Mouse (Mus musculus) stomach, embryonic 14.5 days (tissue): ENCODE measurements at regions not wholly inside any gene's neighbourhood (a gene's known extent, or its start where the extent isn't known, plus 50 kb on each side); places are given as distances from the start of the nearest gene placed in this dataset.

Experiments
- ATAC-seq: fragments of 200-750 bp; cut with Nextera tagmentation; 2 replicates; pipeline ENCODE4 v1.8.0; 2017; ENCODE audit warnings: low read depth, moderate TSS enrichment; ENCODE audit not compliant: insufficient number of reproducible peaks, insufficient read depth, low FRiP score
- H3K27ac ChIP-seq: fragments of 300-500 bp; sonication (generic); 2 replicates; pipeline ENCODE4 v1.5.1; 2014; ENCODE audit warnings: mild to moderate bottlenecking, low read length, moderate library complexity, mixed read lengths
- H3K27me3 ChIP-seq: fragments of 300-500 bp; sonication (generic); 2 replicates; pipeline ENCODE4 v1.6.1; 2014; ENCODE audit warnings: low read length, control low read depth, mixed read lengths; ENCODE audit not compliant: control insufficient read depth, insufficient read depth
- H3K36me3 ChIP-seq: fragments of 300-500 bp; sonication (generic); 2 replicates; pipeline ENCODE4 v1.6.1; 2014; ENCODE audit warnings: mild to moderate bottlenecking, control low read depth, low read length, moderate library complexity, mixed read lengths; ENCODE audit not compliant: control insufficient read depth, insufficient read depth
- H3K4me1 ChIP-seq: fragments of 300-500 bp; sonication (generic); 2 replicates; pipeline ENCODE4 v1.6.1; 2014; ENCODE audit warnings: low read length, control low read depth, mixed read lengths; ENCODE audit not compliant: control insufficient read depth, insufficient read depth
- H3K4me2 ChIP-seq: fragments of 300-500 bp; sonication (generic); replicated peaks from 2 replicates; pipeline ENCODE4 v1.6.1; 2014; ENCODE audit warnings: low read depth, low read length, control low read depth
- H3K4me3 ChIP-seq: fragments of 300-500 bp; sonication (generic); 2 replicates; pipeline ENCODE4 v1.5.1; 2014; ENCODE audit warnings: low read depth, low read length, control low read depth
- H3K9ac ChIP-seq: fragments of 300-500 bp; sonication (generic); replicated peaks from 2 replicates; pipeline ENCODE4 v1.6.1; 2014; ENCODE audit warnings: low read depth, mild to moderate bottlenecking, control low read depth, low read length, moderate library complexity, mixed read lengths
- H3K9me3 ChIP-seq: fragments of 300-500 bp; sonication (generic); 2 replicates; pipeline ENCODE4 v1.6.1; 2016; ENCODE audit warnings: low read depth, low read length, control low read depth; ENCODE audit not compliant: control insufficient read depth
- WGBS: fragments of 180-500 bp; shearing (Covaris S2); extraction: QIAGEN DNeasy Blood & Tissue Kit; methylation state at CpG from one replicate; pipeline ENCODE4 v1.1.7; 2014; 5-methylcytosine and 5-hydroxymethylcytosine counted together

- Histone ChIP-seq H3K4me1 (no peaks in the 10 kb centered on the region), H3K27me3 (no peaks in the 10 kb centered on the region), H3K4me3 (no peak overlapping the region), H3K27ac (no peak overlapping the region), H3K4me2 (no peak overlapping the region), H3K9me3 (no peaks in the 10 kb centered on the region), H3K36me3 (no peaks in the 10 kb centered on the region), H3K9ac (no peak overlapping the region)
- ATAC-seq = no peak
- whole genome bisulfite sequencing = 82% methylated on average over 4 of the region's 4 CpGs
Observed at GRCm38 (mm10) chr1:186314180-186314579, 197.1 kb upstream of the Lyplal1 start.

- Histone ChIP-seq H3K4me1 (no peaks in the 10 kb centered on the region), H3K27ac (no peak overlapping the region), H3K4me2 (no peak overlapping the region), H3K9ac (no peak overlapping the region), H3K27me3 (no peaks in the 10 kb centered on the region), H3K36me3 (no peaks in the 10 kb centered on the region), H3K9me3 (no peaks in the 10 kb centered on the region), H3K4me3 (no peak overlapping the region)
- ATAC-seq = no peak
- WGBS = 92% methylated on average over 9 of the region's 9 CpGs
Observed at GRCm38 (mm10) chr1:186312698-186313097, 195.6 kb upstream of the Lyplal1 start.

GRCm38 (mm10) chr1:186312008-186312407 lies 194.9 kb upstream of the Lyplal1 start:
- no peak for ATAC-seq
- H3K27me3 ChIP-seq = no peaks in the 10 kb centered on the region
- H3K4me1 ChIP-seq = no peaks in the 10 kb centered on the region
- H3K27ac ChIP-seq = no peak overlapping the region
- no peak overlapping the region for H3K4me2 ChIP-seq
- H3K9me3 ChIP-seq = no peaks in the 10 kb centered on the region
- no peaks in the 10 kb centered on the region for H3K36me3 ChIP-seq
- no peak overlapping the region for H3K4me3 ChIP-seq
- no peak overlapping the region for H3K9ac ChIP-seq
- WGBS = 67% methylated on average over 7 of the region's 7 CpGs

GRCm38 (mm10) chr1:186307627-186308026 lies 190.5 kb upstream of the Lyplal1 start:
- no peaks in the 10 kb centered on the region for H3K9me3 ChIP-seq
- no peak overlapping the region for H3K4me2 ChIP-seq
- no peak for ATAC-seq
- no peaks in the 10 kb centered on the region for H3K36me3 ChIP-seq
- WGBS = 75% methylated on average over 6 of the region's 6 CpGs
- no peak overlapping the region for H3K27ac ChIP-seq
- no peak overlapping the region for H3K4me3 ChIP-seq
- no peak overlapping the region for H3K9ac ChIP-seq
- no peaks in the 10 kb centered on the region for H3K4me1 ChIP-seq
- no peaks in the 10 kb centered on the region for H3K27me3 ChIP-seq

GRCm38 (mm10) chr1:186297464-186297863 lies 180.4 kb upstream of the Lyplal1 start:
- Histone ChIP-seq H3K4me2 (no peak overlapping the region), H3K4me3 (no peak overlapping the region), H3K9me3 (no peaks in the 10 kb centered on the region), H3K9ac (no peak overlapping the region), H3K27me3 (no peaks in the 10 kb centered on the region), H3K27ac (no peak overlapping the region), H3K4me1 (no peaks in the 10 kb centered on the region), H3K36me3 (no peaks in the 10 kb centered on the region)
- ATAC-seq = no peak
- 76% methylated on average over 7 of the region's 7 CpGs for WGBS

GRCm38 (mm10) chr1:186295201-186295600 lies 178.1 kb upstream of the Lyplal1 start:
- no peaks in the 10 kb centered on the region for H3K36me3 ChIP-seq
- no peaks in the 10 kb centered on the region for H3K27me3 ChIP-seq
- H3K4me2 ChIP-seq = no peak overlapping the region
- WGBS = 52% methylated on average over 2 of the region's 2 CpGs
- no peak overlapping the region for H3K9ac ChIP-seq
- no peak for ATAC-seq
- H3K9me3 ChIP-seq = no peaks in the 10 kb centered on the region
- no peak overlapping the region for H3K27ac ChIP-seq
- H3K4me3 ChIP-seq = no peak overlapping the region
- H3K4me1 ChIP-seq = no peaks in the 10 kb centered on the region

- Histone ChIP-seq H3K4me1 (no peaks in the 10 kb centered on the region), H3K9ac (no peak overlapping the region), H3K36me3 (no peaks in the 10 kb centered on the region), H3K27me3 (no peaks in the 10 kb centered on the region), H3K27ac (no peak overlapping the region), H3K4me3 (no peak overlapping the region), H3K4me2 (no peak overlapping the region), H3K9me3 (no peaks in the 10 kb centered on the region)
- ATAC-seq = no peak
- WGBS = 54% methylated on average over 2 of the region's 2 CpGs
Observed at GRCm38 (mm10) chr1:186294635-186295034, 177.5 kb upstream of the Lyplal1 start.

GRCm38 (mm10) chr1:186289117-186289516 lies 172.0 kb upstream of the Lyplal1 start:
- H3K9me3 ChIP-seq = no peaks in the 10 kb centered on the region
- no peaks in the 10 kb centered on the region for H3K36me3 ChIP-seq
- WGBS = 83% methylated on average over 2 of the region's 2 CpGs
- ATAC-seq = no peak
- H3K27me3 ChIP-seq = no peaks in the 10 kb centered on the region
- no peaks in the 10 kb centered on the region for H3K4me1 ChIP-seq
- H3K27ac ChIP-seq = no peak overlapping the region
- H3K4me2 ChIP-seq = no peak overlapping the region
- no peak overlapping the region for H3K9ac ChIP-seq
- no peak overlapping the region for H3K4me3 ChIP-seq

GRCm38 (mm10) chr1:186287831-186288230 lies 170.7 kb upstream of the Lyplal1 start:
- Histone ChIP-seq H3K4me2 (no peak overlapping the region), H3K9me3 (no peaks in the 10 kb centered on the region), H3K4me1 (no peaks in the 10 kb centered on the region), H3K9ac (no peak overlapping the region), H3K4me3 (no peak overlapping the region), H3K36me3 (no peaks in the 10 kb centered on the region), H3K27ac (no peak overlapping the region), H3K27me3 (no peaks in the 10 kb centered on the region)
- WGBS = 71% methylated on average over 8 of the region's 8 CpGs
- no peak for ATAC-seq
